Mouse (Mus musculus): ENCODE measurements around the gene Arpp21. TPM values are rescaled to one million over a fixed set of nuclear protein-coding genes. Genes with fewer than 3 reads are reported as not detected.
A peak's percentile ranks its signal among the peaks of the same experiment; 100 is the strongest.

Gene Arpp21
- polyA plus RNA-seq, 1 experiment from 2014 or later: 1.5 TPM

DNA sequence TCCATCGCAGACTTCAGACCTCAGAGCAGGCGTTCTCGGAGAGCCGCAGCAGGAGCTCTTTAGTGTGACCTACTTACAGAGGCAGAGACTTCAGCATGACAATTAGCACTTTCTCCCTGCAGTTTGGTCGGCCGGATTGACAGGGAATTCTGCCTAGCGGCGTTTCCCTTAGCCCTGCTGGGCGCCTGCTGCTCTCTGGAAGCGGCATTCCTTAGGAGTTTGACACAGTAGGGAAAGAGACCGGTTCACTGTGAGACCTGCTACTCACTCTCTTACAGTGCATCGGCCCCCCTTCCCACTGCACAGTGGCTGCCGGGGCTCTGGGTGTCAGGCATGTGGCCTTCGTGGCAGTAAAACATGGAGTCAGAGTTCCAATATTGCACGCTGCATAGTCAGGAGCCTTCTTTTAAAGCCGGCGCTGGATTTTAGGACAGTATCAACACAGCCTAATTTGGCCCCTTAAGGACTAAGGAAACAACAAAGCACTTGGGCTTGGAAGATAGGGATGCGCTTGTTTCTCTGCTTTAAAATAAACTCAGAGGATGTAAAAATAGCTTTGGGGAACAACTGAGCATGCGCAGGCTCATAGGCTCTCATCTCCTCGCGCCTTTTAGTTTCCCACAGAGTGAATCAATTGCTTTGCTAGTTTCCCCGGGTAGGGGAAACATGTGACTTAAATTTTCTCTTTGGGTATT, 117.2 kb downstream of the Arpp21 start:
- WGBS: 2% methylated on average over 22 of the region's 22 CpGs
- Histone ChIP-seq H3K4me1 (peaks cover 17% of the 10 kb centered on the region), H3K9ac (no peak overlapping the region), H3K4me3 (replicated peaks) (peak overlapping the region; percentile 26), H3K27ac (no peak overlapping the region), H3K4me2 (peak overlapping the region; percentile 63), H3K9me3 (replicated peaks) (no peaks in the 10 kb centered on the region), H3K36me3 (no peaks in the 10 kb centered on the region), H3K27me3 (peaks cover 47% of the 10 kb centered on the region)
- no peak for ATAC-seq (replicated peaks; ENCODE audit: low FRiP score)

DNA sequence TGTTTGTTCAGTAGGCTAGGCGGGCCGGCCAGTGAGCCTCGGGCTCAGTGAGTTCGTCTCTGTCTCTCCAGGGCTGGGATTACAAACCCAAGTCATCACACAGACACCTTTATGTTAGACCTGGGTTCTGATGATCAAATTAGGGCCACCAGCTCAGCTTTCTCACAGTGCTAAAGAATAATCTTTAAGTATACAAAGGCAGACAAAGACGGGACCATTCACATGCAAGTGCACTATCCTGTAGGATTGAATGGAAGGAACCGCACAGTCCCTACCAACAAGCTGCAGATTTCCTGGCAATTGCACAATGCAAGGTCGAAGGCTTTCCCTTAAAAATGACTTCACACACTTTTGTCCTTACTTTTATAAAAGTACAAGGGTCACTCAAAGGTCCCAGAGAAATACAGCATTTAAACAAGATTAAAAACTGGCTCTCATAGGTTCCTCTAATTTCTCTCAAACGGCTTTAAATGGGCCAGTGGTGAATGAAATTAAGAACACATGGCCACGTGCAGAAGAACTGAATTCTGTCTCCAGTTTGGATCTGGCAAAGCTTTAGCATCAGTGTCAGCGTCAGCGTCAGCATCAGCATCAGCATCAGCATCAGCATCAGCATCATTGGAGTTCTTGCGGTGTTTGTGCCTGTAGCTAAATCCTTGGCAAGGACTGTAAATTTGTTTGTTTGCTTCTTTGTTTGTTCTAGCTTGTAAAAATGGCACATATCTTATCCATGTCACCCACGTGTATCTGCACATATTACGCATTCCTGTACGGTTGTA, 117.9 kb downstream of the Arpp21 start:
- WGBS: 31% methylated on average over 15 of the region's 15 CpGs
- Histone ChIP-seq H3K9me3 (replicated peaks) (no peaks in the 10 kb centered on the region), H3K9ac (no peak overlapping the region), H3K27me3 (peaks cover 46% of the 10 kb centered on the region), H3K4me1 (peaks cover 13% of the 10 kb centered on the region), H3K36me3 (no peaks in the 10 kb centered on the region), H3K4me2 (peak overlapping the region; percentile 63), H3K4me3 (replicated peaks) (peak overlapping the region; percentile 26), H3K27ac (no peak overlapping the region)
- no peak for ATAC-seq (replicated peaks; ENCODE audit: low FRiP score)

DNA sequence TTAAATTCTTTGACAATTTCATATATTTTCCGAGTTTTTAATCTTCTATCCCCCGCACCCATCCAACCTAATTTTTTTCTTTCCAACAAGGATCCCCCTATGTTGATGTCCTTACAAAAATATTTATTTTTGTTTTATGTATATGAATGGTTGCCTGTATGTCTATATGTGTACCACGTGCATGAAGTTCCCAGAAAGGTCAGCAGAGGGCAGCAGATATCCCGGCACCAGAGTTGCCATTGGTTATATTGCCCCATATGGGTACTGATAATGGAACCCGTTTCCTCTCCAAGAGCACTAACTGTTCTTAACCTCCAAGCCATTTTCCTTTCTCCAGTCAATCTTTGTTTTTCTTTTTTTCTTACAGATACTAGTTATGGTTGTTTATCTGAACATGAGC, 124.1 kb downstream of the Arpp21 start:
- WGBS: 93% methylated on average over 5 of the region's 5 CpGs
- Histone ChIP-seq H3K4me3 (replicated peaks) (no peak overlapping the region), H3K27ac (no peak overlapping the region), H3K4me1 (no peaks in the 10 kb centered on the region), H3K36me3 (no peaks in the 10 kb centered on the region), H3K9me3 (replicated peaks) (no peaks in the 10 kb centered on the region), H3K9ac (no peak overlapping the region), H3K27me3 (no peaks in the 10 kb centered on the region), H3K4me2 (no peak overlapping the region)
- no peak for ATAC-seq (replicated peaks; ENCODE audit: low FRiP score)

DNA sequence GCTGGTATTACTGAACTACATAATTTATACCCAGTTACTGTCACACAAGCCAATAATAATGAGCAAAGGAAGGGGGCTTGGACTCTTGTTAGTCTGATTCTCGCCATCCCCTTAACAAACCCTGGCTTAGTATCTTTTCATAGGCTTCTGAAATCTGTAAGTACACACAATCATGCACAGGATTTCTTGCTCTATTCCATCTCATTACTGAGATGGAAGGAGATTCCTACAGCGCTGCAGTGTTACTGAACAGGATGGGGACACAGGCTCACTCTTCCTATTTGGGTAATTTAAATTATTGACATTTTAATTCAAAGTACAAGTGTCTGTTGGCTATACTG, 132.9 kb downstream of the Arpp21 start:
- Histone ChIP-seq H3K9me3 (replicated peaks) (no peaks in the 10 kb centered on the region), H3K4me2 (no peak overlapping the region), H3K4me1 (peaks cover 7% of the 10 kb centered on the region; the same call in 1 of the 2 replicates), H3K36me3 (no peaks in the 10 kb centered on the region), H3K9ac (no peak overlapping the region), H3K4me3 (replicated peaks) (no peak overlapping the region), H3K27me3 (no peaks in the 10 kb centered on the region), H3K27ac (0 out of 2 replicates have a peak overlapping the region, but pooled peaks have one; percentile 22)
- ATAC-seq (replicated peaks; ENCODE audit: low FRiP score): no peak
- WGBS: 53% methylated on average over 2 of the region's 2 CpGs

DNA sequence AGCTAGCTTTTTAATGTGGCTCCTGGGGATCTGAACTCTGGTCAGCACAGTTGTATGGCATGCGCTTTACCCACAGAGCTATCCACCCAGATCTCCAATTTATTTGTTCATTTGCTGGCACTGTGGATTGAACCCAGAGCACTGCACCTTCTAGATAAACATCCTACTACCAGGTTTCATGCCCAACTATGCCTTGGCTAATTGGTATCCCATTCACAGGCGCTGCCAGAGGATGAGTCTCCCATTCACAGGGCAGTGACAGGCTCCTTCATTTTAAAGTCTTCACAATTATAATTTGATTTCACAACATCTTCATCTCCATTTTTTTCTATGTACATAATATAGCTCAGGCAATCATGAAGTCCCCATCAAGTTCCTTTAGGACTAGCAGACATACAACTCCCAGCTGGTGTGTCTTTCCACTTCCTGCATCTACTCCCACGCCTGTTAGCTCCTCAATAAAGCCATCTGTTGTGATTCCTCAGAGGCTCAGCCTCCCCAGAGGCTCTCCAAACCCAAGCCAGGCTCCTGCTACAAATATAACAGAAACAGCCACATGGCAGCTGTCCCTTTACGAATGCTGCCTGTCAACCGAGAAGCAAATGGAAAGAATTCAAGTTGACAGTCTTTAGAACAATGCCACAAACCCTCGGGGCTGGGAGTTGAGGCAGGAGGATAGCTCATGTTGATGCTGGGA, 133.4 kb downstream of the Arpp21 start:
- 44% methylated on average over 6 of the region's 6 CpGs for WGBS
- Histone ChIP-seq H3K9ac (no peak overlapping the region), H3K4me2 (no peak overlapping the region), H3K4me3 (replicated peaks) (no peak overlapping the region), H3K9me3 (replicated peaks) (no peaks in the 10 kb centered on the region), H3K27me3 (no peaks in the 10 kb centered on the region), H3K27ac (0 out of 2 replicates have a peak overlapping the region, but pooled peaks have one; percentile 22), H3K36me3 (no peaks in the 10 kb centered on the region), H3K4me1 (peaks cover 7% of the 10 kb centered on the region; the same call in 1 of the 2 replicates)
- peak; percentile 52; the same call in 1 of the 2 replicates for ATAC-seq (replicated peaks; ENCODE audit: low FRiP score)

DNA sequence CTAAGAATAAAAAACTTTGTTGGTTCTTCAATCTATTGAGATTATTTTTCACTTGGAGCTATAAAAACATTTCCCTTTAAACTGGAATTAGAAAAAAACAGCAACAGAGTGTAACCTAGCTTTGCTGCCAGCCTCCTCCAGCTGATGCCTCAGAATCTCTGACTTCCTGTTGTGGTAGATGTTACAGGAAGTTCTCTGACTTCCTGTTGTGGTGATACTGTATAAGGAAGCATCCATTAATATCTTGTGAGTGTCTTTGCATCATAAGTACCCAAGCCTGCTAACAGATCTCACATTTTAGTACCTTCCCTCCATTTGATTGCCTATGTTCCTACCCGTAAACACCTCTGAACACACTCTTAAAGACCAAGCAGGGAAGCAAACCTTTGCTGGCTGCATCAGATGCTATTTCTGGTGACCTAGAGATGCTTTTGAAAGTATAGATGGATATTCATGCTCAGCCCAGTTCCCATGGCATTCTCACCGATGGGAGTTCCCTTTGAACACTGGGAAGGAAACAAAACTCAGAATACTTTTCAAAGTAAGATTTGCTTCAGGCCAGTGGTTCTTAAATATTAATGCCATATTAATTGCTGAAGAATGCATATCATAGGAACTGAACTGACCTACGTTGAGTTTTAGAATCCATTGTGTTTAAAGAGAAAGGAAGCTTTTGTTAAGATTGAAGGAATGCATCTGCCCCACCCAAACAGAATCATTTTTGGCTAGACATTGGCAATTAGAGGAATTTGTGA, 134.7 kb downstream of the Arpp21 start:
- Histone ChIP-seq H3K9me3 (replicated peaks) (no peaks in the 10 kb centered on the region), H3K4me1 (peaks cover 7% of the 10 kb centered on the region; the same call in 1 of the 2 replicates), H3K27ac (no peak overlapping the region), H3K27me3 (no peaks in the 10 kb centered on the region), H3K4me2 (no peak overlapping the region), H3K4me3 (replicated peaks) (no peak overlapping the region), H3K36me3 (no peaks in the 10 kb centered on the region), H3K9ac (no peak overlapping the region)
- ATAC-seq (replicated peaks; ENCODE audit: low FRiP score): no peak
- 76% methylated on average over 3 of the region's 3 CpGs for WGBS

DNA sequence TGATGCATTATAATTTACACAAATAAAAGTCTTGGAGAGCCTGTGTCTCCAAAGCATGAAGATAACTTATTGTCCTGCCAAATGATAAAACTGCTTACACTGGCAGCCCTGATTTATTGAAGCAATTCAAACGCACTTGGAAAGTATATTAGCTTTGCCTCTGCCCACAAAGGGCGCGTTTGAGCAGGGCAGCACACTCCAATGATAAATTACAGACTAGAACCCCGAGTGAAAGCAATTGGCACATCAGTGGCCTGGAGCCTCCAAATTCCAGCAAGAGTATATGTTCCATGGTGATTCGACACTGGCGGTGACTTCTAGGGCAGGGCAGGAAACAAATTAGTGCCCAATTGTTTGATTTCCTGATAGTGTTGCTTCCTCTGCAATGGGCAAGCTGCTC, 137.5 kb downstream of the Arpp21 start:
- Histone ChIP-seq H3K27me3 (no peaks in the 10 kb centered on the region), H3K36me3 (no peaks in the 10 kb centered on the region), H3K4me1 (peaks cover 7% of the 10 kb centered on the region; the same call in 1 of the 2 replicates), H3K27ac (no peak overlapping the region), H3K9ac (no peak overlapping the region), H3K9me3 (replicated peaks) (no peaks in the 10 kb centered on the region), H3K4me3 (replicated peaks) (no peak overlapping the region), H3K4me2 (no peak overlapping the region)
- ATAC-seq (replicated peaks; ENCODE audit: low FRiP score): peak; percentile 57; the same call in 1 of the 2 replicates
- 17% methylated on average over 6 of the region's 6 CpGs for WGBS

DNA sequence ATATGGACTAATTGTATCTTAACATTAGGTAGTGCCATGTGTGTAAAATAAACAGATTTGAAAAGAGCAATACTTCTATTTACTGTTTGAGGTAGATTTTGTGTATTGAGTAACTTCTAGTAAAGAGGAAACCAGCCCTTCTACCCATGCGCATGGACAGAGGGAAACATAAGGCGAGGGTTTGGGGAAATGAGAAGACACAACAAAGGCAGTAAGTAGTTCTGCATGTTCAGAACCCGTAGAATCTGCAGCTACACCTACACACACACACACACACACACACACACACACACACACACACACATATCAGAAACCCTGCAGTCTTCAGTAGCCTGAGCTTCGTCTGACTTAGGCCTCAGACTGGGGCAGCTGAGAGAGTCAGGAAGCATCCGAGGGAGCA, 140.0 kb downstream of the Arpp21 start:
- no peak for ATAC-seq (replicated peaks; ENCODE audit: low FRiP score)
- Histone ChIP-seq H3K9ac (no peak overlapping the region), H3K36me3 (no peaks in the 10 kb centered on the region), H3K27me3 (no peaks in the 10 kb centered on the region), H3K4me2 (no peak overlapping the region), H3K4me3 (replicated peaks) (no peak overlapping the region), H3K9me3 (replicated peaks) (no peaks in the 10 kb centered on the region), H3K4me1 (peaks cover 7% of the 10 kb centered on the region; the same call in 1 of the 2 replicates), H3K27ac (no peak overlapping the region)
- WGBS: 82% methylated on average over 5 of the region's 5 CpGs

DNA sequence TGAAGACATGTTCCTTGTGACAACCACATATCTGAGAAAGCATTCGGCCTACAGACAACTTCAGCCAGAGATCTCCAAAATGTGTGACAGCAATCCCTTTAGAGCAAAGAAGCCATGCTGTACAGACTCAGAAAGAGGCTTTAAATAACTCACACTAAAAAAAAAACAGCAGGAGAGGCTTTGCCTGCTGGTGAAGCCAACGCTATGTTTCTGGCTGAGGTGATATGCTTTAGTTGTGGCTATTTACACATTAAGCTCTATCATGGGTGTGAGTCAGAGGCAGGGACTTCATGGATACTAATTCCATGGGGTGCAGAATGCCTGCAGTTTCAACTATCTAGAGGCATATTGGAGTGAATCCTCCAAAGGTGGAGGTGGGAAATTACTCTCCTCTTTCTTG, 140.5 kb downstream of the Arpp21 start:
- no peaks in the 10 kb centered on the region for H3K36me3 ChIP-seq
- no peak overlapping the region for H3K4me2 ChIP-seq
- no peak overlapping the region for H3K27ac ChIP-seq
- no peak overlapping the region for H3K4me3 ChIP-seq (replicated peaks)
- WGBS: 77% methylated on average over 2 of the region's 2 CpGs
- ATAC-seq (replicated peaks; ENCODE audit: low FRiP score): no peak
- H3K9me3 ChIP-seq (replicated peaks): no peaks in the 10 kb centered on the region
- H3K27me3 ChIP-seq: no peaks in the 10 kb centered on the region
- no peak overlapping the region for H3K9ac ChIP-seq
- H3K4me1 ChIP-seq: peaks cover 7% of the 10 kb centered on the region; the same call in 1 of the 2 replicates

DNA sequence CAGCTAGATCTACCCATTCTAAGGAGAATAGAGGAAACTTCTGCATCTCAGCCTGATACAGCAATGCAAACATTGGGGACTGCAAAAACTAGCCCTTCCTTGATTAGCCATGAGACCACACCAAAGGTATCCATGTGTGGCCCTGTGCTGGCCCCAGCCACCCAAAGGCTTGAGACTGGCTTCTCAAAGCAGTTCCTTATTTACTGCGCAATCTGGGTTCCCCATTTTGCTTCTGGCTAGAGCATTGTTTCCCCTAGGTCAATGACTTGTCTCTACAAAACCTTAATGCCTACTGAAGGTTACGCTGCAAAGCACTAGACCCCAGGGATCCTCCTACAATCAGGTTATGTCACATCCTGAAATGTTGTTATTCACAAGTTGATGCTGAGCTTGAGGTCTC, 156.8 kb downstream of the Arpp21 start:
- Histone ChIP-seq H3K4me3 (replicated peaks) (no peak overlapping the region), H3K4me2 (no peak overlapping the region), H3K4me1 (no peaks in the 10 kb centered on the region), H3K9me3 (replicated peaks) (no peaks in the 10 kb centered on the region), H3K9ac (no peak overlapping the region), H3K27me3 (no peaks in the 10 kb centered on the region), H3K36me3 (no peaks in the 10 kb centered on the region), H3K27ac (no peak overlapping the region)
- no peak for ATAC-seq (replicated peaks; ENCODE audit: low FRiP score)
- WGBS: 89% methylated on average over 2 of the region's 2 CpGs

DNA sequence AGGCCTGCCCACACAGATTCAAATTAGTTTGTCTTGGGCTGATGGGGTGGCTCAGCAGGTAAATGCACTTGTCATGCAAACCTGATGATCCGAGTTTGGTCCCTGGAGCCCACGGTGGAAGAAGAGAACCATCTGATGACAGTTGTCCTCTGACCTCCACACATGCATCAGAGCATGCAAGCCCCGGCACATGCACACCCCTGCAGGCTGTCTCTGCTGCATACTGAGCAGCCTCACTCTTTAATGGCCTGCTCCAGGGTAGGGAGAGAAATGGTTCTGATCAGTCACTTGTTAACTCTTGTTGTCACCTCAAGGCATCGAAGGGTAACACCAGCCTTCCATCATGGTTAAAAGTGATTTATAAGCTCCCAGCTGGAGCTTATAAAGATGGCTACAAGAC, 157.3 kb downstream of the Arpp21 start:
- no peaks in the 10 kb centered on the region for H3K36me3 ChIP-seq
- 43% methylated on average over 4 of the region's 4 CpGs for WGBS
- H3K4me3 ChIP-seq (replicated peaks): no peak overlapping the region
- H3K9ac ChIP-seq: no peak overlapping the region
- H3K4me2 ChIP-seq: no peak overlapping the region
- no peaks in the 10 kb centered on the region for H3K4me1 ChIP-seq
- ATAC-seq (replicated peaks; ENCODE audit: low FRiP score): no peak
- no peaks in the 10 kb centered on the region for H3K9me3 ChIP-seq (replicated peaks)
- H3K27ac ChIP-seq: no peak overlapping the region
- H3K27me3 ChIP-seq: no peaks in the 10 kb centered on the region
